Mouse (Mus musculus): ENCODE results near the gene Wfikkn2. TPM values are rescaled to one million over a fixed set of nuclear protein-coding genes. Genes with fewer than 3 reads are reported as not detected.
"Not testable (repeated sequence)": the region's sequence is repeated elsewhere in the genome, so short reads cannot be mapped to it uniquely, and the experiment has no call there.

Gene Wfikkn2
- polyA plus RNA-seq, 1 experiment from 2014 or later, result 13.5 TPM

DNA sequence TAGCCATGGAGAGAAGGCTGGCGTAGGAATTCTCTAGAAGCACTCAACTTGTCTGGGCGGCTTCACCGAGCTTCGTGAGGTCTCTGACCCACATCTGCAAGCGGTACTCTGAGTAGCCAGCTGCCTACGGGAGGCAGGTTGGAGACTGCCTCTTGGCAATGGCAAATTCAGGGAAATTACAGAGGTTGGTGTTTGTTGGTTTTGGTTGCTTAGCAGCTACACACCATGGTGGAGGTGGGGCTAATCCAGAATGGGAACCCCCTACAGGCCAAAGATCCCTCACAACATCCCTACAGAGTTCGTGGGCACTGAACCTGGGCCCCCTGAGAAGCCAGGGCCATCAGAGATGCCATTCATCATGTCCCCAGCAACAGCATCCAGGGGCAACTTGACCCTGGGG, 29.4 kb upstream of the Wfikkn2 start:
- H3K27me3 ChIP-seq, result no peaks in the 10 kb centered on the region
- H3K4me3 ChIP-seq, result no peak overlapping the region
- H3K4me1 ChIP-seq, result peaks cover 17% of the 10 kb centered on the region
- no peaks in the 10 kb centered on the region for H3K9me3 ChIP-seq
- no peak overlapping the region for H3K9ac ChIP-seq
- no peak for ATAC-seq (ENCODE audit: insufficient number of reproducible peaks, low FRiP score, low TSS enrichment, low read depth)
- H3K4me2 ChIP-seq, result no peak overlapping the region
- H3K36me3 ChIP-seq, result no peaks in the 10 kb centered on the region
- 68% methylated on average over 7 of the region's 7 CpGs for WGBS
- no peak overlapping the region for H3K27ac ChIP-seq

DNA sequence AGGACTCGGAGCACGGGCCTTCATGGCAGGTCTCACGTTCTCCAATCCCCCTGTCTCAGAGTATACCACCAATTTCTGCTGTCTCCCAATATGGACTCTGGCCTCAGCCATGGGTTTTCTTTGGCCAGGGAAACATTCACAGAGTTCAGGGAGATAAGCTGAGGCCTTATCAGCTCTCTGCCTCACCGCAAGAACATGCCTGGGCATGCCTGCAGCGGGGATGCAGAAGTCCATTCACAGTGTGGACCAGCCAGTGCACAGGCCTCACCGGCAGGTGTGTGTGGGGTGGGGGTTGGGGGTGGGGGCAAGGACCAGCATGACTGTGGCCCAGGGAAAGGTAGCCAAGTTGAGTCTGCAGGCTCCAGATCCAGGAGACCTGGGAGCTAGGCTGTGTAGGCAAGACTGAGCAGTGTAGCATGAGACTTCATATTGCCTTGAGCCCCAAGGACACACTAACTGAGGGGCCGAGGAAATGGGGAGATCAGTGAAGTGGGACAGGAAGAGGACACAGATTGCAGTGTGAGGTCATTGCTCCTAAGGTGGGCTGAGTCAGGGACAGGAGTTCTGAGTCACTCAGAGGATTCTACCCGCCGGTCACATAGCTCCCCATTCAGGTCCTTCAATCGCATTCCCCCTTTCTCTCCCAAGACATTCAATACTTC, 28.5 kb upstream of the Wfikkn2 start:
- no peak for ATAC-seq (ENCODE audit: insufficient number of reproducible peaks, low FRiP score, low TSS enrichment, low read depth)
- peaks cover 17% of the 10 kb centered on the region for H3K4me1 ChIP-seq
- no peaks in the 10 kb centered on the region for H3K27me3 ChIP-seq
- H3K4me3 ChIP-seq, result no peak overlapping the region
- WGBS, result 86% methylated on average over 10 of the region's 10 CpGs
- no peaks in the 10 kb centered on the region for H3K36me3 ChIP-seq
- H3K4me2 ChIP-seq, result no peak overlapping the region
- H3K9me3 ChIP-seq, result no peaks in the 10 kb centered on the region
- no peak overlapping the region for H3K9ac ChIP-seq
- H3K27ac ChIP-seq, result no peak overlapping the region

DNA sequence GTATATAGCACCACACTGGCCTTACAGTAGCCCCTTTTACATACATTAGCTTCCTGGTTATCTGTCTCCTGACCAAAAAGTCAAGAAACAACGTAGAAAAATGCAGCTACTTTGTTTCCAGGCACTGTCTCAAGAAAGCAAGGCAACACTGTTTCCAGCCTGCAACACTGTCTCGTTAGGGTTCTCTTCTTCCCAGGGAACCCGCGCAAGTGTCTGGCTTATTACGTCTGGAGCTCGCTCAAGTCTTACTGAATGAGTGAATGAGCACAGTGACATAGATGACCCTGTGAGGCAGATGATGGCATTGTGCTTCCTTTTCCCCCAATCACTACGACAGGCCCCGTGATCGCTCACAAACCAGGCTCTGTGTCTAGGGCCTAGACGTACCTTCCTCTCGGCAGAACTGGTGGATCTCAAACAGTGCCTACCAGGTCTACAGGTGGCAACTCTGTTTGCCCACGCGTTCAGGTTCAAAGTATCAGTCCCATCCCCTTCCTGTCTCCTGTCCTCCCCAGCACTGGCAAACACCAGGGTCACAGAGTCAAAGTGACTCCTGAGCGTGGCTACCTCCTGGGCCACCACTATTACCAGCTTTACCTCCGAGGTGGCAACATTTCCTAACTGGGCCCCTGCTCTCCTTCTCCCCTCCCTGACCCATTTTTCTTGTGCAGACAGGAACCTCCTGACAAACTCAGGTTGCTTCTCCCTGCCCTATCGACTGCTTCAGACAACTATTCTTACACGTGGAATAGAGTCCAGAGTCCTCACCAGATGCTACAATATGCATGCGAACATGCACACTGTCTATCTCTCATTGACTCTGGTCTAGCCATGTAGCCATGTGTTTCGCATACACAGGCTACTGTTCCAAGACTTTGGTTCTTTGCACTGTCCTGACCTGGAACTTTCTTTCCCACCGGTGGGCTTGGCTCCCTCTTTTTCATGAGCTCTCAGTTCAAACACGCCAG, 27.4 kb upstream of the Wfikkn2 start:
- H3K27me3 ChIP-seq, result no peaks in the 10 kb centered on the region
- no peak for ATAC-seq (ENCODE audit: insufficient number of reproducible peaks, low FRiP score, low TSS enrichment, low read depth)
- H3K4me2 ChIP-seq, result no peak overlapping the region
- no peak overlapping the region for H3K27ac ChIP-seq
- H3K4me3 ChIP-seq, result no peak overlapping the region
- H3K9me3 ChIP-seq, result no peaks in the 10 kb centered on the region
- no peak overlapping the region for H3K9ac ChIP-seq
- peaks cover 17% of the 10 kb centered on the region for H3K4me1 ChIP-seq
- H3K36me3 ChIP-seq, result no peaks in the 10 kb centered on the region
- 88% methylated on average over 21 of the region's 21 CpGs for WGBS

DNA sequence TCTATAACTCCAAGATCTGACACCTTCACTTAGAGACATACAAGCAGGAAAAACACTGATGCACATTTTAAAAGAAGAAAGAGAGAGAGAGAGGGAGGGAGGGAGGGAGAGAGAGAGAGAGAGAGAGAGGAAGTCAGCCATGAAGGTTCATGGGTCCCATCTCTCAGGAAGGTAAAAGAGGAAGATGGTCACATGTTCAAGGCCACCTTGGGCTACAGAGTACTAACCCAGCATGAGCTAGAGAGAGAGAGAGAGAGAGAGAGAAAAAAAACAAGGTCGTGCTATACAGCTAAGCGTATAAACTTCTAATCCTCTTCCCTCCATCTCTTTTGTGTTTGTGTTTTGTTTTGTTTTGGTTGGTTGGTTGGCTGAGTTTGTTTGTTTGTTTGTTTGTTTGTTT, 25.2 kb upstream of the Wfikkn2 start:
- Histone ChIP-seq H3K4me2 (no peak overlapping the region), H3K9ac (no peak overlapping the region), H3K36me3 (no peaks in the 10 kb centered on the region), H3K4me1 (peaks cover 8% of the 10 kb centered on the region; the same call in 1 of the 2 replicates), H3K27ac (no peak overlapping the region), H3K4me3 (no peak overlapping the region), H3K9me3 (no peaks in the 10 kb centered on the region), H3K27me3 (no peaks in the 10 kb centered on the region)
- ATAC-seq (ENCODE audit: insufficient number of reproducible peaks, low FRiP score, low TSS enrichment, low read depth), result no peak
- 89% methylated on average over 2 of the region's 2 CpGs for WGBS

DNA sequence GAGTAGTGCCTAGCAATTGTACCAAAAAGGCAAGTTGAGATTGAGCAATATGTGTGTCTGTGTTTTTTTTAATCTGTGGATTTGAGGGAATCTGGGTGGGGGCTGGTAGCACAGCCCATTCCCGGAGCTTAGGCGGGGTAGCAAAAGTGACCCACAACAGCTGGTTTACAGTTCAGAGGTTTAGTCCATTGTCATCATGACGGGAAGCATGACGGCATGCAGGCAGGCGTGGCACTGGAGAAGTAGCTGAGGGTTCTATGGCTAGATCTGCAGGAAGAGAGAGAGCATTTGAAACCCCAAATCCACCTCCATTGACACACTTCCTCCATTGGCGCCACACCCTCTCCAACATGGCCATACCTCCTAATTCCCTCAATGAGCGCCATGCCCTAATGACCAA, 24.1 kb upstream of the Wfikkn2 start:
- 93% methylated on average over 7 of the region's 7 CpGs for WGBS
- Histone ChIP-seq H3K9me3 (no peaks in the 10 kb centered on the region), H3K4me1 (peaks cover 13% of the 10 kb centered on the region), H3K36me3 (no peaks in the 10 kb centered on the region), H3K4me2 (no peak overlapping the region), H3K9ac (no peak overlapping the region), H3K27ac (no peak overlapping the region), H3K27me3 (no peaks in the 10 kb centered on the region), H3K4me3 (no peak overlapping the region)
- ATAC-seq (ENCODE audit: insufficient number of reproducible peaks, low FRiP score, low TSS enrichment, low read depth), result no peak

DNA sequence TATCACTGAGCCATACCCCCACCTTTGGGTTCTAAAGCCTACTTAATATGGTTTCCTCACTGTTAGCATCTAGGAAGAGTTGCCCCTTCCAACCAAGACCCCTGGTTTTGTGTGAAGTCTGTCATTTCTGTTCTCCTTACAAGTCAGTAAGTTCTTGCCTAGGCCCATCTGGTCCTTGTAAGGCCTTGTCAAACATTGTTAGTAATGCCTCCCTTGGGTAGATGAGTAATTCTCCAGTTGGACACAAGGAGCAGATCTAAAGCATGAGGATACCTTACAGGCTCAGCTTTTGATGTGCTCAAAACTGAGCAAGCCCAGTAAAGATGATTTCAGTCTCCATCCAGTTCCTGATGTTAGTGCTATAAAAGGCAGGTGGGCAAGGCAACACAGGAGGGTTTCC, 23.0 kb upstream of the Wfikkn2 start:
- ATAC-seq (ENCODE audit: insufficient number of reproducible peaks, low FRiP score, low TSS enrichment, low read depth), result no peak

DNA sequence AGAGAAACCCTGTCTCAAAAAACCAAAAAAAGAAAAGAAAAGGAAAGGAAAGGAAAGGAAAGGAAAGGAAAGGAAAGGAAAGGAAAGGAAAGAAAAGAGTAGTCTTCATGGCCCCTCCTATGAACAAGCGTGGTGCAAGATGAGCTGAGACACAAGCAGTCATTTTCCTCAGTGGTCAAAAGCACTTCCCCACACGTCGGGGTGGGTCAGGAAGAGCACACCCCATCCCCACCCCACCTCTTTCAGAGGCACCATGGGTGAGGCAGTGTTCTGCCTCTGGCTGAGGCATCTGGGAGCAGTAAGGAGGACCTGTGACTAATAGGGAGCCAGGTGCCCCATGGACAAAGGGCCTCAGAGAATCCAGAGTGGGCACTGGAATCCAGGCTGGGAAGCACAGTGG, 20.4 kb upstream of the Wfikkn2 start:
- H3K27me3 ChIP-seq; ATAC-seq (ENCODE audit: insufficient number of reproducible peaks, low FRiP score, low TSS enrichment, low read depth); H3K9me3 ChIP-seq; H3K4me2 ChIP-seq; H3K27ac ChIP-seq; H3K36me3 ChIP-seq; H3K4me3 ChIP-seq; H3K9ac ChIP-seq: not testable (repeated sequence)
- H3K4me1 ChIP-seq, result peaks cover 13% of the 10 kb centered on the region
- WGBS, result 73% methylated on average over 3 of the region's 3 CpGs

More for the DNA sequence above, 23.0 kb upstream of the Wfikkn2 start:
- H3K4me3 ChIP-seq, result no peak overlapping the region
- no peak overlapping the region for H3K27ac ChIP-seq
- H3K9ac ChIP-seq, result no peak overlapping the region
- H3K36me3 ChIP-seq, result no peaks in the 10 kb centered on the region
- H3K4me2 ChIP-seq, result no peak overlapping the region
- no peaks in the 10 kb centered on the region for H3K27me3 ChIP-seq
- H3K4me1 ChIP-seq, result peaks cover 21% of the 10 kb centered on the region
- no peaks in the 10 kb centered on the region for H3K9me3 ChIP-seq

DNA sequence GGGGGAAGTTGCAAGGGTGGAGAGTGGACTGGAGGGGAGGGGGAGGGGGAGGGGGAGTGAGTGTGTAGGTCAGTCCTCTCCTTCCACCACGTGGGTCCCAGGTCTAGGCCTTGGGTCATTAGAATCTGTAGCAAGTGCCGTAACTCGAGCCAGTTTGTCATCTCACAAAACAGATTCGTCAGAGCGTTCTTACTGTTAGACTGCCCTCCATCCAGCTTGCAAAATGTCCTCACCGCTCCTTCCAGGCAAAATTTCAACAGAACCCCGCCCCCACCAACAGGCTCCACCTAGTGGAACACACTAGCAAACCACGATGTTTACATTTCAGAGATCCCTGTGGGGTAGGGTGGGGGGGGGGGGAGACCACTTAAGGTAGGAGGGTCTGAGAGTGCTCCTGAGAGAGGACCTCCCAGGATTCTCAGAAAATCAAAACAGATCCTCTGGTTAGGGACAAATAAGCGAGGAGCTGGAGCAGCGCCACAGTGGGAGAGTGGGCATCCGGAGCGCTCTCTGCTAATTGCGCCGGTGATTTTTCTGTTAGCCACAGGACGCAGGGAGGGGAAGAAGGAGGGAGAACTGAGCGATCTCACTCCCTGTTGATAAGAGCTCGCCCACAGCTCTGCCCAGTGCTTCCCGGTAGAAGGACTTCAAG, 19.5 kb upstream of the Wfikkn2 start:
- Histone ChIP-seq H3K4me3 (peak overlapping the region; percentile 35), H3K4me1 (peaks cover 13% of the 10 kb centered on the region), H3K27ac (peak overlapping the region; percentile 69), H3K4me2 (peak overlapping the region; percentile 63), H3K9ac (no peak overlapping the region), H3K27me3 (no peaks in the 10 kb centered on the region), H3K9me3 (no peaks in the 10 kb centered on the region), H3K36me3 (no peaks in the 10 kb centered on the region)
- peak; percentile 50 for ATAC-seq (ENCODE audit: insufficient number of reproducible peaks, low FRiP score, low TSS enrichment, low read depth)
- under 1% methylated on average over 18 of the region's 18 CpGs for WGBS

DNA sequence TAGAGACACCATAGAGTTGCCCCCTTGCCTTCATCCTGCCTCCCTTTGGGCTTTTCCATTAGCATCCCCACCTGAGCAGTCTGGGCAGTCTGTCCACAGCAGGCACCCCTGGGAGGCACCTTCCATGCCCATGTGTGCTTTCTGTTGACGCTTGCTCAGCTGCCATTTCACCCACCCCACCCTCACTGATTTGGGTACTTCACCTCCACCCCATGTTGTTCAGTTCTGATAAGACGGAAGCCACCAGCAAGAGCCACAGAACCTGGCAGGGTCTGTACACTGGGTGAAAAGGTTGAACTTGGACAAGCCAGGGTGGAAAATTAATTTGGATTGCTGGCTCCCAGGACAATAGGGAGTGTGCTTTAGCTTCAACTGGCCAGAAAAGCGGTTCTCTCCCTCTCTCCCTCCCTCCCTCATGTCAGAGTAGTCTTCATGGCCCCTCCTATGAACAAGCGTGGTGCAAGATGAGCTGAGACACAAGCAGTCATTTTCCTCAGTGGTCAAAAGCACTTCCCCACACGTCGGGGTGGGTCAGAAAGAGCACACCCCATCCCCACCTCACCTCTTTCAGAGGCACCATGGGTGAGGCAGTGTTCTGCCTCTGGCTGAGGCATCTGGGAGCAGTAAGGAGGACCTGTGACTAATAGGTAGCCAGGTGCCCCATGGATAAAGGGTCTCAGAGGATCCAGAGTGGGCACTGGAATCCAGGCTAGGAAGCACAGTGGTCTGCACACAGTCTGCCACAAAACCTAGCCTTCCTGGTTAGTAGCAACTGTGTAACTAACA, 16.0 kb upstream of the Wfikkn2 start:
- Histone ChIP-seq H3K4me2 (no peak overlapping the region), H3K4me3 (no peak overlapping the region), H3K36me3 (no peaks in the 10 kb centered on the region), H3K9me3 (no peaks in the 10 kb centered on the region; the same call in 1 of the 2 replicates), H3K27me3 (no peaks in the 10 kb centered on the region), H3K9ac (no peak overlapping the region), H3K4me1 (peaks cover 13% of the 10 kb centered on the region), H3K27ac (no peak overlapping the region)
- no peak for ATAC-seq (ENCODE audit: insufficient number of reproducible peaks, low FRiP score, low TSS enrichment, low read depth)
- WGBS, result 67% methylated on average over 6 of the region's 6 CpGs

DNA sequence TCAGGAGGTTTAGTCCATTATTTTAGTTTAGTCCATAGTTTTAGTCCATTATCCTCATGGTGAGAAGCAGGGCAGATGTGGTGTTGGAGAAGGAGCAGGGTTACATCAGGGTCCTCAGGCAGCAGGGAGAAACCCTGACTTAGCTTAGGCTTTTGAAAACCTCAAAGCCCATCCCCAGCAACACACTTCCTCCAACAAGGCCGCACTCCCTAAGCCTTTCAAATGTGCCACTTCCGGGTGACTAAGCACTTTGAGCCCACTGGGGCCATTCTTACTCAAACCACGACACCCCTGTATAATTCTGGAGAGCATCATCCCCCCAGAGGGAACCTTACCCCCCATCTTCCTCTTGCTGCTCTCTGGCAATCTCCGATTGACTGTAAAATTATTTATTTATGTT, 14.0 kb upstream of the Wfikkn2 start:
- Histone ChIP-seq H3K36me3 (no peaks in the 10 kb centered on the region), H3K4me1 (peaks cover 12% of the 10 kb centered on the region), H3K9me3 (no peaks in the 10 kb centered on the region; the same call in 1 of the 2 replicates), H3K27me3 (no peaks in the 10 kb centered on the region), H3K27ac (no peak overlapping the region), H3K9ac (no peak overlapping the region), H3K4me2 (no peak overlapping the region), H3K4me3 (no peak overlapping the region)
- WGBS, result 79% methylated on average over 4 of the region's 4 CpGs
- no peak for ATAC-seq (ENCODE audit: insufficient number of reproducible peaks, low FRiP score, low TSS enrichment, low read depth)

DNA sequence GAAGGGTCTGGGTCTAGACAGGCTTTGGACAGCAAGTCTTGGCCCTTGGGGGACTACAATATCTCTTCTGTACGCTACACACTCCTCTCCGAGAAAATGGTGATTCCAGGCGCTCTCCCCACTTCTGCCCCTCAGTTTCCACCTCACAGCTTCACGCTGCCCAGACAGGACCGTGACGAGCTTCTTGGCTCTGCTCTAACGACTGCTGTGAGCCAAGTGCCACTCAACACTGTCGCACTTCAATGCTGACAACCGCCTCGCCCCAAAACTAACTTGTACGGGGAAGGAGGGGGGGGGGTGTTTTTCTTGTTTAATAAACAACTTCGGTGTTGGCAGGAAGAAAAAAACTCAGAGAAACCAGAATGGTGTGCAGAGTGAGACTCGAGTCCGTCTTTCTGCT, 12.2 kb upstream of the Wfikkn2 start:
- Histone ChIP-seq H3K4me1 (peaks cover 7% of the 10 kb centered on the region), H3K9ac (no peak overlapping the region), H3K4me2 (no peak overlapping the region), H3K27ac (no peak overlapping the region), H3K4me3 (no peak overlapping the region), H3K9me3 (no peaks in the 10 kb centered on the region; the same call in 1 of the 2 replicates), H3K36me3 (no peaks in the 10 kb centered on the region), H3K27me3 (no peaks in the 10 kb centered on the region)
- WGBS, result 58% methylated on average over 14 of the region's 14 CpGs
- no peak for ATAC-seq (ENCODE audit: insufficient number of reproducible peaks, low FRiP score, low TSS enrichment, low read depth)

Data from limb, embryonic 15.5 days (tissue).